Mouse (Mus musculus): ENCODE data around the gene Pcnp. TPM values are rescaled to one million over a fixed set of nuclear protein-coding genes. Genes with fewer than 3 reads are reported as not detected.

Gene Pcnp
- total and polyA plus RNA-seq, 3 experiments, result 79.1 to 128 (median 88.5) TPM

- H3K9ac ChIP-seq (ENCODE audit: control insufficient read depth, low read depth, low read length, poor library complexity, severe bottlenecking), result no peak overlapping the region
- H3K27ac ChIP-seq (ENCODE audit: control insufficient read depth, low read depth, low read length), result no peak overlapping the region
- H3K79me2 ChIP-seq (ENCODE audit: control insufficient read depth, insufficient read depth, low read length, poor library complexity), result peaks cover 5% of the 10 kb centered on the region; the same call in 1 of the 2 replicates
- H3K27me3 ChIP-seq (ENCODE audit: control insufficient read depth in 1 of 2, insufficient read depth in 2 of 2, low read length in 2 of 2), result no peaks in the 10 kb centered on the region
- peaks cover 0 to 39% of the 10 kb centered on the region in 2 experiments; a peak in 2 of 4 replicates for H3K36me3 ChIP-seq (ENCODE audit: control insufficient read depth in 1 of 2, insufficient read depth in 2 of 2, low read length in 2 of 2)
- TF ChIP-seq NELFE (IDR thresholded peaks at IDR 0.05; ENCODE audit: low read depth, low read length), result no peak
- no peak for TF ChIP-seq GABPA (IDR thresholded peaks at IDR 0.05; ENCODE audit: low read depth, low read length)
- TF ChIP-seq MAZ (IDR thresholded peaks at IDR 0.05; ENCODE audit: low read depth, low read length), result no peak
- TF ChIP-seq TCF12 (IDR thresholded peaks at IDR 0.05; ENCODE audit: low read depth, low read length), result no peak
- TF ChIP-seq NRF1 (IDR thresholded peaks at IDR 0.05; ENCODE audit: insufficient read depth, low read depth, low read length, poor library complexity, severe bottlenecking), result no peak
- TF ChIP-seq POLR2A (IDR thresholded peaks at IDR 0.05; ENCODE audit: control insufficient read depth in 1 of 2, insufficient read depth in 1 of 2, low read depth in 1 of 2, low read length in 2 of 2, poor library complexity in 1 of 2), result no peak
- no peak for TF ChIP-seq HCFC1 (IDR thresholded peaks at IDR 0.05; ENCODE audit: low read depth, low read length)
- TF ChIP-seq CHD2 (IDR thresholded peaks at IDR 0.05; ENCODE audit: low read length), result no peak
- TF ChIP-seq RAD21 (IDR thresholded peaks at IDR 0.05; ENCODE audit: low read depth, low read length), result no peak
- TF ChIP-seq SIN3A (IDR thresholded peaks at IDR 0.05; ENCODE audit: low read length), result no peak
- no peak for TF ChIP-seq USF1 (IDR thresholded peaks at IDR 0.05; ENCODE audit: low read depth, low read length)
- TF ChIP-seq E2F4 (IDR thresholded peaks at IDR 0.05; ENCODE audit: borderline replicate concordance, low read depth, low read length), result no peak
- TF ChIP-seq UBTF (IDR thresholded peaks at IDR 0.05; ENCODE audit: borderline replicate concordance, insufficient read depth, low read depth, low read length), result no peak
- TF ChIP-seq ZMIZ1 (IDR thresholded peaks at IDR 0.05; ENCODE audit: low read depth, low read length), result no peak
- no peak for TF ChIP-seq MAX (IDR thresholded peaks at IDR 0.05; ENCODE audit: low read length)
- no peak for TF ChIP-seq TBP (IDR thresholded peaks at IDR 0.05; ENCODE audit: low read depth, low read length)
- TF ChIP-seq SMC3 (IDR thresholded peaks at IDR 0.05; ENCODE audit: low read depth, low read length), result no peak
- TF ChIP-seq JUND (IDR thresholded peaks at IDR 0.05; ENCODE audit: low read depth, low read length), result no peak
- H3K9me3 ChIP-seq (replicated peaks; ENCODE audit: insufficient read depth, low read length), result no peaks in the 10 kb centered on the region
- no peak overlapping the region for H3K4me3 ChIP-seq (ENCODE audit: control insufficient read depth in 1 of 2, insufficient read depth in 1 of 2, low read depth in 2 of 2, low read length in 2 of 2)
- DNase-seq (ENCODE audit: low read depth, low spot score), result no peak
- H3K4me1 ChIP-seq (ENCODE audit: control insufficient read depth in 1 of 2, insufficient read depth in 2 of 2, low read length in 2 of 2), result no peaks in the 10 kb centered on the region
These were observed 43.5 kb downstream of the Pcnp start for GRCm38 (mm10) chr16:55986001-55986400.

- DNase-seq (ENCODE audit: low read depth, low spot score), result peak; percentile 83
- Histone ChIP-seq H3K4me3 (ENCODE audit: control insufficient read depth in 1 of 2, insufficient read depth in 1 of 2, low read depth in 2 of 2, low read length in 2 of 2) (peak overlapping the region; percentile 67 to 68), H3K9ac (ENCODE audit: control insufficient read depth, low read depth, low read length, poor library complexity, severe bottlenecking) (peak overlapping the region; percentile 48), H3K9me3 (replicated peaks; ENCODE audit: insufficient read depth, low read length) (no peaks in the 10 kb centered on the region), H3K36me3 (ENCODE audit: control insufficient read depth in 1 of 2, insufficient read depth in 2 of 2, low read length in 2 of 2) (peaks cover 22 to 44% of the 10 kb centered on the region in 2 experiments), H3K4me1 (ENCODE audit: control insufficient read depth in 1 of 2, insufficient read depth in 2 of 2, low read length in 2 of 2) (peaks cover 4 to 20% of the 10 kb centered on the region in 2 experiments; a peak in 3 of 4 replicates), H3K27me3 (ENCODE audit: control insufficient read depth in 1 of 2, insufficient read depth in 2 of 2, low read length in 2 of 2) (no peaks in the 10 kb centered on the region), H3K79me2 (ENCODE audit: control insufficient read depth, insufficient read depth, low read length, poor library complexity) (peaks cover 50% of the 10 kb centered on the region), H3K27ac (ENCODE audit: control insufficient read depth, low read depth, low read length) (no peak overlapping the region)
- TF ChIP-seq EP300 (IDR thresholded peaks at IDR 0.05; ENCODE audit: low read depth in 1 of 2, low read length in 2 of 2) (no peak), ZC3H11A (IDR thresholded peaks at IDR 0.05; ENCODE audit: low read depth, low read length) (no peak), BHLHE40 (IDR thresholded peaks at IDR 0.05; ENCODE audit: borderline replicate concordance, low read depth, low read length) (peak; percentile 77), RCOR1 (IDR thresholded peaks at IDR 0.05; ENCODE audit: low read depth, low read length) (no peak), TAL1 (IDR thresholded peaks at IDR 0.05; ENCODE audit: low read length) (no peak), MAX (IDR thresholded peaks at IDR 0.05; ENCODE audit: low read length) (peak; percentile 88), SIN3A (IDR thresholded peaks at IDR 0.05; ENCODE audit: low read length) (peak; percentile 88), TCF12 (IDR thresholded peaks at IDR 0.05; ENCODE audit: low read depth, low read length) (no peak), ZNF384 (IDR thresholded peaks at IDR 0.05; ENCODE audit: low read depth, low read length) (no peak), MXI1 (IDR thresholded peaks at IDR 0.05; ENCODE audit: low read depth, low read length) (peak; percentile 98), USF1 (IDR thresholded peaks at IDR 0.05; ENCODE audit: low read depth, low read length) (peak; percentile 63)
These were observed 54.6 kb downstream of the Pcnp start for GRCm38 (mm10) chr16:55974903-55975285.

Measured in MEL (cell line).